Mouse (Mus musculus) inflammation-experienced regulatory T-cells, adult 6 months (primary cell): ENCODE data around the gene Cdan1. TPM values are rescaled to one million over a fixed set of nuclear protein-coding genes. Genes with fewer than 3 reads are reported as not detected.

Source experiments
- ATAC-seq: one replicate; pipeline ENCODE4 v1.8.0; 2017
- polyA plus RNA-seq, 3 experiments: library from polyadenylated mRNA; unstranded; fragments of 100-300 nt; shearing (Covaris generic); gene quantifications; one replicate each; pipeline ENCODE4 v1.2.1; 2017

Cdan1 gene
- polyA plus RNA-seq = 1 to 10 TPM; 3.1 to 6.4 (median 4.8) TPM

DNA sequence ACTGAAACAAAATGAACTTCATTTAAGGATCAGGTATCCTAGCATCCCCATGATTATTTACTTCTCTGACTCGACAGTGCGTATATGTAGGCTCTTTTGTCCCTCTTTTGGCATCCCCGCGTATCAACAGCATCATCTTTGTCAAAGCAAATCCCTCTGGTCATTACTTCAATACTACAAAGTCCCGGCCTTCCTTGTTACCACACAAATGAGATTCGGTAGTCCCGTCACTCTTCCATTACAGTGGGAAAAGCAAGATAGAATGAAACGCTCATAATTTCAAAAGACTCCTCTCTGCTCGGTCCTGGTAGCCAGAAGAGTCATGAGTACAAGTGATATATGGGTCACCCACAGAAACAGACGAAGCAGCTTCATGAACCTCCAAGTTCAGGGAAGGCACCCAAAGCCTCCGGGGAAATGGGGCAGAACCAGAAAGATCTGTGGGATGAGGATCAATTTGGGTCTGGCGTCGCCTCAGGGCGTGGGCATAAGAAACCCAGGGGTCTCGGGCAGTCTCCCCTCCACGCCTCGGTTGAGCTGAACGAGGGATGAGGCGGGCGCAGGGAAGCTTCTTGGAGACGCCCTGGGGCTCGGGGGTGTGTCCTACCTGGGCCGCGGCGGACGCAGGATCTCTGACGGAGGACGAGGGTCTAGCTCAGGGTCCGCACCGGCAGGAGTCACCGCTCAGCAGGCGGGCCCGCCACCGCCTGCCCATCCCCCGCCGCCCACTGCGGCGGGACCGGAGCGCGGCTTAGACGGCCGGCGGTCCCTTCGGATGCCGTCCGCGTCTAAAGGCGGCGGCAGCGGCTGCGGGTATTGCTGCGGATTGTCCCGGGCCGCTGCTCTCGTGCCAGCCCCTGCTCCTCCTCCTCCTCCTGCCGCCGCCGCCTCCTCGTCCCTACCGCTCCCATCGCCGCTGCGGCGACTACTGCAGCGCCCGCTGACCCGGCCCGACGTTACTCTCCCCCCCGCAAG is at the start of gene Cdan1:
Gene Cdan1, minus strand, starts transcription at position 680 of the 975 bp plus-strand sequence.
- ATAC-seq = peak; percentile 39

- no peak for ATAC-seq
These were observed 46.4 kb upstream of the Cdan1 start for GRCm38 (mm10) chr2:120896361-120896760.

- peak; percentile 77 for ATAC-seq
These were observed 37.7 kb upstream of the Cdan1 start for GRCm38 (mm10) chr2:120887601-120888000.

GRCm38 (mm10) chr2:120873192-120873591 is 23.3 kb upstream of the Cdan1 start:
- ATAC-seq = no peak

DNA sequence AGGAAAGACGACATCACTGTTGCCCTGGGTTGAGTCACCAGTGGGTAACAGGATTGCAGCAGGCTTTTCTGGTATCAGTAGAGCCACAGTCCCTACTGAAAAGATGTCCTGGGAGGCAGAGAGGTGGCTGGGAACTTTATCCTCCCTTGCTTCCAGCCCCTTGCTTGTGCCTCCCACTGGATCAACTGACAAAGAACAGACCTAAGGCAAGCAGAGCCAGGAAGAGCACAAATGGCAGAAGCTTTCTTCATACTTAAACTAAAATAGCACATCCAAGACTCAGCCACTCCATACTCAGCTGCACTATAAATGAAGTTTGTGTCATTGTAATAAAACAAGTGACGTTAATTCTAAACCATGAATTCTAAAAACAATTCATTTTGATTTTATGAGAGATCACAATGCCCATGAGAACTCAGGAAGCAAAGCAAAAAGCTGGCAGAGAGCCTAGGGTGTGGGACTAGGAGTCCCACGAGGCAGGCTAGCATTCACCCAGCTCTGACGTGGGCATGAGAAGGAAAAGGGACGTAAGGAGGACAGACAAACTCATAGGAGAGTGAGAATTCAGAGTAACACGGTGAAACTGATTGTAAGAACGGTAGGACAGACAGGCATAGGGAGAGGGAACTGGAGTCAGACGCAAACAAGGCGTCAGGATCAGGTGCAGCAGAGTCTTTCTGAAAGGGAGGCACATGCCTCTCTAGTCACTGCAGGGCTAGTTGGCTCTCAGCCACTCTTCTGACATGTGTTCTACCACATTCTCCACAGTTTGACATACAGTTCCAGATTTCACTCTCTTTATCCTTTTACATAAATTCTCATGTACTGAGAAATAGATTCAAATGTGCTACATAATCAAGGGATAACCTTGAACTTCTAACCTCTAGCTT is 21.8 kb upstream of the Cdan1 start:
- no peak for ATAC-seq

DNA sequence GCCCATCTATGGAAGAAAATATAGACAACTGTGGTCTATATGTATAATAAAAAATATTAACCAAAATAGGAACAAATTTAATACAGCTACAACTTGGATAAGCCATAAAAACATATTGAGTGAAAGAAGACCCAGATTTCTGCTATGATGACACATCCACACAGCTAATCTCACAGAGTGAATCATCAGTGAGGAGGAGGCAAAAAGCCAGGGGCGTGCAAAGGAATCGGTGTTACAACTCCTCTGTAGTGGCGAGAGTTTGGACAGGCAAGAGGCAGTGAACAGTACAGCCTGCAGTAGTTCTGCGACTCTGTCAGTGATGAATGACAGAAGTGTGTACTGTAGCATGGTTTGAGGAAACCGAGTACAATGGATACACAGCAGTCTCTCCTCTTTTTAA is 17.4 kb upstream of the Cdan1 start:
- ATAC-seq = no peak

- ATAC-seq = peak; percentile 54
These were observed 16.6 kb upstream of the Cdan1 start for GRCm38 (mm10) chr2:120866561-120866960.

- no peak for ATAC-seq
These were observed 13.5 kb upstream of the Cdan1 start for GRCm38 (mm10) chr2:120863389-120863788.

GRCm38 (mm10) chr2:120860699-120861098 is 10.8 kb upstream of the Cdan1 start:
- no peak for ATAC-seq

DNA sequence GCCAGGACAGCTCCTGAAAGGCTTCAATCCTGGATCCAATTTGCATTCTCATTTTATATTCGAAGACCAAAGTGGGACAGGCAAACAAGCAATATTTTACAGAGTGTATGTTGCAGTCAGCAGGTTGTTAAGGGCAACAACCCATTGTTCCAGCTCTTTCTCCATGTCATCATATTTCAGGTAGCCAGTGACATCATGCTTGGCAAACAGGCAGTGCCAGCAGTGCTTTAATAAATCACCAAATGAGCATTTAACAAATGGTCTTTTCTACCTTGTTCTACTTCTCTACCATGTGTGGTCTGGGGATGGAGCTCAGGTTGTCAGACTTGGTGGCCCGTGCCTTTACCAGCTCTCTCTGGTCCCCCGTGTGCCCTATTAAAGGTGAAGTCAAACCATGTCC is 8.2 kb upstream of the Cdan1 start:
- no peak for ATAC-seq

- ATAC-seq = no peak
These were observed 3.2 kb upstream of the Cdan1 start for GRCm38 (mm10) chr2:120853151-120853550.

GRCm38 (mm10) chr2:120852626-120853025 is 2.7 kb upstream of the Cdan1 start:
- ATAC-seq = no peak

GRCm38 (mm10) chr2:120850424-120851082 is 625 bp upstream of the Cdan1 start, which contains the start of gene Ttbk2:
Gene Ttbk2, minus strand, starts transcription at chr2:120850604.
- ATAC-seq = peak; percentile 98

- ATAC-seq = no peak
These were observed 4.6 kb downstream of the Cdan1 start for GRCm38 (mm10) chr2:120845280-120845679.

DNA sequence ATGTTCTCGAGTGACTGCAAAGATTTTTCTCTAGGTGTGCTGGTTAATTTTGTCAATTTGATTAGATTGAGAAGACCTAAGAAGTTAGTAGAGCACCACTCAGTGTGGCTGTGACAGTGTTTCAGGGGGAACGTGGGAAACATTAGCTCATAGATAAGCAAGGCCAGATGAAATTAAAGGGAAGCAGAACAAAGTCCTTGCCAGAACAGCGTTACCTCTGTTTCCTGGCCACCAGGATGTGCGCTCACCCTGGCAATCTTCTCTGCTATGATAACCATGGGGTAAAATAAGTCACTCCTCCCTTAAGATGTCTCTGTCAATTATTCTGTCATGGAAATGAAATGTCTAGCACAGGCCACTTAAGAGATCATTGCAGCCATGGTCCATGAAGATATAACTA is 5.9 kb downstream of the Cdan1 start:
- no peak for ATAC-seq

- no peak for ATAC-seq
These were observed 8.7 kb downstream of the Cdan1 start for GRCm38 (mm10) chr2:120841211-120841610.

GRCm38 (mm10) chr2:120835167-120835566 is 14.8 kb downstream of the Cdan1 start:
- ATAC-seq = no peak

GRCm38 (mm10) chr2:120826936-120827638 is 22.8 kb downstream of the Cdan1 start:
- no peak for ATAC-seq

DNA sequence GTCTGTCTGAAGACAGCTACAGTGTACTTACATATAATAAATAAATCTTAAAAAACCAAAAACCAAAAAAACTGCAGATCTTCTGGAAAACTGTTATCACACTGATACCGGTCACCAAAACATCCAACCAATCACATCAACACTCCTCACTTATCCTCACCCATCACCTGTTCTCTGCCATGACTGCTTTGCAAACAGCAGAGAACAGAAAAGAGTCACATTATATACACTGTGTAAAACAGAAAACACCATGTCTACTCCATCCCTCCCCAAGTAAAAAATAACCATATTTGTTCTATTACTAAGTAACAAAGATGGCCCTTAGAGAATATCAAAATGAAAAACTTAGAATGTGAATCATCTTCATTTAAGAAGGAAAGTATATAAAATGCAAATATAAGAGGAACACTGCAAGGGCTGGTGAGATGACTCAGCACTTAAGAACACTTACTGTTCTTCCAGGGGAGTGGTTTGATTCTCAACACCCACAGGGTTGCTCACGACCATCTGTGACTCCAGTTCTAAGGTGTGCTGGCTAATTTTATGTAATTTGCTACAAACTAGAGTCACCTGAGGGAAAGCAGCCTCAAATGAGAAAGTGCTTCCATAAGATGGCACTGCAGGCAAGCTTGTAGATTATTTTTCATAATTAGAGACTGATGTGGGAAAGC is 79.5 kb downstream of the Cdan1 start:
- ATAC-seq = no peak

GRCm38 (mm10) chr2:120761922-120762321 is 88.0 kb downstream of the Cdan1 start:
- no peak for ATAC-seq

DNA sequence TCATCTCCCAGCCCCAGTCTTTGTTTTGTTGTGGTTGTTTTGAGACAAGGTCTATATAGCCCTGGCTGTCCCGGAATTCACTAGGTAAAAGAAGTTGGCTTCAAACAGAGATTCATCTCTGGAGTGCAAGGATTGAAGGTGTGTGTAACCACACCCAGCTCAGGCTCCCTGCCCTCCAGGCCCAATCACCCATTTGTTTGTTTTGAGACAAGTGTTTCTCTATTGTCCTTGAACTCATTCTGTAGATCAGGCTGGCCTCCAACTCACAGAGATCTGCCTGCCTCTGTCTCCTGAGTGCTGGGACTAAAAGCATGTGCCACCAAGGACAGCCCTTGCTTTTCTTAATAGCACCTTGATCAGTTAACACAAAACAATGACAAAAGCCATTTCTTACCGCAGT is 101.9 kb downstream of the Cdan1 start:
- no peak for ATAC-seq
